Mouse (Mus musculus) lung, embryonic 15.5 days (tissue): ENCODE results near the gene Arl6ip4. TPM values are rescaled to one million over a fixed set of nuclear protein-coding genes. Genes with fewer than 3 reads are reported as not detected.
A peak's percentile ranks its signal among the peaks of the same experiment; 100 is the strongest.

Source experiments
- ATAC-seq: fragments of 200-750 bp; cut with Nextera tagmentation; 2 replicates; pipeline ENCODE4 v1.8.0; 2017; ENCODE audit warnings: moderate number of reproducible peaks, borderline replicate concordance; ENCODE audit not compliant: low FRiP score, low TSS enrichment; ENCODE audit errors: extremely low read depth
- H3K27ac ChIP-seq: fragments of 300-500 bp; sonication (generic); 2 replicates; pipeline ENCODE4 v1.5.1; 2015; ENCODE audit warnings: moderate library complexity, mild to moderate bottlenecking, inconsistent platforms
- H3K27me3 ChIP-seq: fragments of 300-500 bp; sonication (generic); 2 replicates; pipeline ENCODE4 v1.6.1; 2015; ENCODE audit warnings: inconsistent platforms
- H3K36me3 ChIP-seq: fragments of 300-500 bp; sonication (generic); 2 replicates; pipeline ENCODE4 v1.6.1; 2015; ENCODE audit warnings: inconsistent platforms
- H3K4me1 ChIP-seq: fragments of 300-500 bp; sonication (generic); 2 replicates; pipeline ENCODE4 v1.6.1; 2015; ENCODE audit warnings: inconsistent platforms
- H3K4me2 ChIP-seq: fragments of 300-500 bp; sonication (generic); 2 replicates; pipeline ENCODE4 v1.6.1; 2015; ENCODE audit warnings: inconsistent platforms, mild to moderate bottlenecking, moderate library complexity
- H3K4me3 ChIP-seq: fragments of 300-500 bp; sonication (generic); 2 replicates; pipeline ENCODE4 v1.5.1; 2015; ENCODE audit warnings: mild to moderate bottlenecking, inconsistent platforms
- H3K9ac ChIP-seq: fragments of 300-500 bp; sonication (generic); 2 replicates; pipeline ENCODE4 v1.6.1; 2015; ENCODE audit warnings: inconsistent platforms
- H3K9me3 ChIP-seq: fragments of 300-500 bp; sonication (generic); 2 replicates; pipeline ENCODE4 v1.6.1; 2016; ENCODE audit warnings: inconsistent platforms
- WGBS: fragments of 180-500 bp; shearing (Covaris S2); methylation state at CpG from one replicate; pipeline ENCODE4 v1.1.7; 2015; 5-methylcytosine and 5-hydroxymethylcytosine counted together
- polyA plus RNA-seq: library from polyadenylated mRNA; unstranded; fragments of >200 nt; fragmentation: Nextera tagmentation; extraction: Ambion mirVana; gene quantifications from 2 replicates; pipeline ENCODE4 v1.2.1, GENCODE M21; 2015

Gene Arl6ip4
- polyA plus RNA-seq, 1 experiment from 2014 or later, result 107 TPM

DNA sequence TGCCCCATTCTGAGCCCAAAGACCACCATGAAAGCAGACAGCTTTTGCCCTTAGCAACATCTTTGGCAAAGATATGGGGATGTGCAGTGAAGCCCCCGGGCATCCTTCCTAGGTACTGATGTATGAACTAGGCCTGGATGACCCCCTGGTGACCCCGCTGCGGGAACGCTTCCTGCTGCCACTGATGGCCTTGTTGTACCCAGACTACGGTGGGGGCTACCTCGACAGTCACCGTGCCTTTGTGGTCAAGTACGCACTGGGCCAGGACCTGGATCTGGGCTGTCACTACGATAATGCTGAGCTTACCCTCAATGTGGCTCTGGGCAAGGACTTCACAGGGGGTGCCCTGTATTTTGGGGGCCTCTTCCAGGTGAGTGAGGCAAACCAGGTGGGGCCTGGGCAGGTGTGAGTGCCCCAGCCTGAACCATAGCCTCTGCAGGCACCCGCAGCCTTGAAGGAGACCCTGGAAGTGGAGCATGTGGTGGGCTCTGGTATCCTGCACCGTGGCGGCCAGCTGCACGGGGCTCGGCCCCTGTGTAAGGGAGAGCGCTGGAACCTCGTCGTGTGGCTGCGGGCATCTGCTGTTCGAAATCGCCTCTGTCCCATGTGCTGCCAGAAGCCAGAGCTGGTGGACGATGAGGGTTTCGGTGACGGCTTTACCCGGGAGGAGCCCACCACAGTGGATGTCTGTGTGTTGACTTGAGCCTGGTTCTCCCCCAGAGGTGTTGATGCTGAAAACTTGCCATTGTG, 1.4 kb upstream of the Arl6ip4 start:
- ATAC-seq, result no peak

DNA sequence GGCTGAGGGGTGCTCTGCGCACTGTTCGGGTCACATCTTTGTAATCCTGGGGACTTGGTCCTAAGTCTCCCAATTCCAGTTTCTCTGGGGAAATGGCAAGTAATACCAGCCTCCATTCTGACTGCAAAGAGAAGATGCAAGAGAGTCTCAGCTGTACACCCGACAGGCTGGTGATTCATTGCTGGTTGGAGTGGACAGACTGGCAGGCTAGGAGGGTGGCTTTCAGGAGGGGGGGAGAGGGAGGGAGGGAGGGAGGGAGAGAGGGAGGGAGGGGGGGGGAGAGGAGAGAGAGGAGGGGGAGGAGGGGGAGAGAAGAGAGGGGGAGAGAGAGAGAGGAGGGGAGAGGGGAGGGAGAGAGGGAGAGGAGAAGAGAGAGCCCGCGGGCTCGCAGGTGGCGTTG, 358 bp upstream of the Arl6ip4 start:
- WGBS, result 20% methylated on average over 7 of the region's 7 CpGs
- peaks cover 30% of the 10 kb centered on the region for H3K36me3 ChIP-seq
- H3K27ac ChIP-seq, result peak overlapping the region; percentile 89
- H3K9ac ChIP-seq, result peak overlapping the region; percentile 98
- no peak for ATAC-seq
- H3K27me3 ChIP-seq, result no peaks in the 10 kb centered on the region
- peak overlapping the region; percentile 99 for H3K4me3 ChIP-seq
- H3K4me2 ChIP-seq, result peak overlapping the region; percentile 93
- no peaks in the 10 kb centered on the region for H3K9me3 ChIP-seq
- H3K4me1 ChIP-seq, result peaks cover 35% of the 10 kb centered on the region

More for the DNA sequence above, 1.4 kb upstream of the Arl6ip4 start:
- no peaks in the 10 kb centered on the region for H3K27me3 ChIP-seq
- no peak overlapping the region for H3K4me2 ChIP-seq
- no peaks in the 10 kb centered on the region for H3K9me3 ChIP-seq
- H3K4me1 ChIP-seq, result peaks cover 35% of the 10 kb centered on the region
- H3K4me3 ChIP-seq, result no peak overlapping the region
- peaks cover 19% of the 10 kb centered on the region for H3K36me3 ChIP-seq
- no peak overlapping the region for H3K27ac ChIP-seq
- WGBS, result 88% methylated on average over 24 of the region's 24 CpGs
- H3K9ac ChIP-seq, result no peak overlapping the region

DNA sequence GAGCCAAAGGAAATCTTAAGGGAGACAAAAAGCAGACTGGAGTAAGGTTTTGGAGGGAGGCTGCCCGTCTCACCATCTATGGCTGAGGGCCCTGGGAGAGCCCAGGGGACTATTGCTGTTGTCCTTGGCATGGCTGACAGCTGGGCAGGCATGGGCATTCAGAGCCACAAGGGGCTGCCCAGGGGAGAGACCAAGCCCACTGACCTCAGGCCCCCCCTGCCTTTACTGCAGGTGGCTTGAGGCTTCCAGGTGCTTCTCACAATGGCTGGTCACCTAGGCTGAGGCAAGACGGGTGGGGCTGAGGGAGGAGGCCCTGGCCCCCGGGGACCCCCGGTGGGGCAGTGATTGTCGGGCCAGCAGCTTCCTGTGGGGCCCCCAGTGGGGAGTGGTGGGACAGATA, 3.3 kb downstream of the Arl6ip4 start:
- peaks cover 16% of the 10 kb centered on the region for H3K4me1 ChIP-seq
- 62% methylated on average over 5 of the region's 5 CpGs for WGBS
- no peaks in the 10 kb centered on the region for H3K27me3 ChIP-seq
- H3K4me2 ChIP-seq, result no peak overlapping the region
- ATAC-seq, result no peak
- H3K4me3 ChIP-seq, result no peak overlapping the region
- no peak overlapping the region for H3K27ac ChIP-seq
- peaks cover 47% of the 10 kb centered on the region for H3K36me3 ChIP-seq
- no peaks in the 10 kb centered on the region for H3K9me3 ChIP-seq
- H3K9ac ChIP-seq, result no peak overlapping the region

DNA sequence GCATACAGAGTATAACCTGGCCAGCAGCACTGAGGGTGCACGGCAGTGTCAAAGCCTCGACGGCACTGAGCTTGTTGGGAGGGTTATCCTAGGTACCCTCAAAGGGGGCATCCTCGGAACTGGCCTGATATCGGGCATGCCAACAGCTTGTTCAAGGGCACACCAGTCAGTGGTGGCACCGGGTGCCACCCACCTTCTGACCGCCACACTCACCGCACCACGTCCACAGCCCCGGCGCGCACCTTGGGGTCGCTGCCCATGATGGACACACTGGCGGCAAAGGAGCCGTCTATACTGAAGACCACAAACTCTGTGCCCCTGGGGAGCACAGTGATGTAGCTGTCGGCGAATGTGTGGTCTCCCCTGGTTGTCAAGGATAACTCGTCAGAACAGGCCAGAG, 6.5 kb downstream of the Arl6ip4 start:
- Histone ChIP-seq H3K4me1 (peaks cover 5% of the 10 kb centered on the region), H3K27me3 (no peaks in the 10 kb centered on the region), H3K36me3 (peaks cover 51% of the 10 kb centered on the region), H3K9me3 (no peaks in the 10 kb centered on the region), H3K9ac (no peak overlapping the region), H3K27ac (no peak overlapping the region), H3K4me3 (no peak overlapping the region), H3K4me2 (no peak overlapping the region)
- WGBS, result 89% methylated on average over 18 of the region's 18 CpGs
- no peak for ATAC-seq

DNA sequence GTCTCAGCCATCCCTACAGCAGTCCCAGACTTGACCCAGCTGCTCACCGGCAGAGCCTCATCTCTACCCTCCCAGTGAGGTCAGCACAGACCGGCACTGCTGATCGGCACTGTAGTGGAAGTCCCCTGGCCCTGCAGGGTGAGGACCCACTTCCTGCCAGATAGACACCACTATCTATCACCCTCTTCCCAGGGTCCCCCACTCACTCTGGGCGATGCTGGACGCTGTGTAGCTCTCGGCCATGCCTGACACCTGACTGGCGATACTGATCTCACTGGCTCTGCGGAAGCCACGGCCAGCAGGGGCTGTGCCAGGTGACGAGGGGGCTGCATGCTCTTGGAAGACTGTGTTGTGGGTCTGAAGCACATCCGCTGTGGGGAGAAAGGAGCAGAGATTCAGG, 9.2 kb downstream of the Arl6ip4 start:
- Histone ChIP-seq H3K9me3 (no peaks in the 10 kb centered on the region), H3K9ac (no peak overlapping the region), H3K27ac (no peak overlapping the region), H3K4me2 (no peak overlapping the region), H3K27me3 (no peaks in the 10 kb centered on the region), H3K36me3 (peaks cover 45% of the 10 kb centered on the region), H3K4me3 (no peak overlapping the region), H3K4me1 (no peaks in the 10 kb centered on the region)
- no peak for ATAC-seq
- 84% methylated on average over 11 of the region's 11 CpGs for WGBS

DNA sequence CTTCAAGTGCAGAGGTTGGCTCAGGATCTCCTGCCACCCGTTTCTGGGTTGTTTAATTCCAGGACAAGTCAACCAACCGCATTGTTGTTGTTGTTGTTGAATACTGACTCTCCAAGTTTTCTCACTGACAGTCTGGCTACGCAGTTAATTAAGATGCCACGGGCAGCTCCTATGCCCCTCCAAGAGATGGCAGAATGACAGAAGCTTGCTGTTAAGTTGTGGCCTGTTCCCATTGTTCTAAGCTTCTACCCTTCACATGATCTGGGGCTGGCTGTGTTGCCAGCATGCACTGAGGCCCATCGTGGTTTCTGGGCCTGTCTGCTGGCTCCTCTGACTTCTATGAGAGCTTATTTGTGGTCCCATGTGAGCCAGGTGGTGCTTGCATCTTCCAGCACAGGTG, 18.4 kb downstream of the Arl6ip4 start:
- Histone ChIP-seq H3K9ac (no peak overlapping the region), H3K9me3 (no peaks in the 10 kb centered on the region), H3K27me3 (no peaks in the 10 kb centered on the region), H3K4me2 (no peak overlapping the region), H3K4me3 (no peak overlapping the region), H3K36me3 (peaks cover 26% of the 10 kb centered on the region; the same call in 1 of the 2 replicates), H3K4me1 (peaks cover 7% of the 10 kb centered on the region; the same call in 1 of the 2 replicates), H3K27ac (no peak overlapping the region)
- 88% methylated on average over 5 of the region's 5 CpGs for WGBS
- no peak for ATAC-seq

DNA sequence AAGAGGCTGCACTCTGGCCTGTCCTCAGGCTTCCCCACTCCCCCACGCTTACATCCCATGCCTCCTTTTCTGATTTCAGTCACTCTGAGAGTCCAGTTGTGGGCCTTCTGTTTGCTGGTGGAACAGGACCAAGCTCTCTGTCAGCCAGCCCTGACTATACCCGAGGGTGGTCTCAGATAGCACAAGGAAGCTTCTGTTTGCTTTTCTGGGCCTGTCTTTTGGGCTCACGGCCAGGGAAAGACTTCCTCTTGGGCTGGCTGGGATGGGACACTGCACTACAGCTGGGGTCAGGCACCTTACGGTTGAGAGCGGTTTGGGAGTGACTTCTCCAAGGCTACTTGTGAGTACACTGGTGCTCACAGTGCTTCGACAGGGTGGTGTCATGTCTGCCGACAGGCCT, 22.2 kb downstream of the Arl6ip4 start:
- Histone ChIP-seq H3K4me2 (no peak overlapping the region), H3K9ac (no peak overlapping the region), H3K27ac (no peak overlapping the region), H3K4me3 (no peak overlapping the region), H3K27me3 (no peaks in the 10 kb centered on the region), H3K4me1 (peaks cover 7% of the 10 kb centered on the region; the same call in 1 of the 2 replicates), H3K36me3 (peaks cover 21% of the 10 kb centered on the region), H3K9me3 (no peaks in the 10 kb centered on the region)
- WGBS, result 52% methylated on average over 7 of the region's 7 CpGs
- ATAC-seq, result peak; percentile 63

DNA sequence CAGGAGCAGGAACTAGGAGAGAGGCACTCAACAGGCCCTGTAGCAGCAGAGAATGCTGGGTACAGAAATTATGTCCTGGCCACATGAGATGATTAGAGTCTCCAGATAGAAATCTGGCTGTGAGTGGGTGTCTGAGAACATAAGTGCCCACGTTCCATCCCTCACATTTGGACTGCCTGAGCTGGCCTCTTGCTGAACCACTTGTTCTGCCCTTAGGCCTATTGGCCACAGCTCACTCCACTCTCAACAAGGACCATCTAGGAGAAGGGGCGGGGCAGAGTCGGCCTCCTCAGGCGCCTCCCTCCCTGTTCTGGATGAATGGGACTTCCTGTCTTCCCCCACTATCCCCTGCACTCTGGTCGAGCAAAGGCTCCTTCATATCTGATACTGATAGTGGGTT, 33.1 kb downstream of the Arl6ip4 start:
- Histone ChIP-seq H3K9me3 (no peaks in the 10 kb centered on the region), H3K27ac (peak overlapping the region; percentile 79), H3K4me3 (no peak overlapping the region), H3K36me3 (no peaks in the 10 kb centered on the region), H3K27me3 (no peaks in the 10 kb centered on the region), H3K9ac (no peak overlapping the region), H3K4me2 (peak overlapping the region; percentile 6; the same call in 1 of the 2 replicates), H3K4me1 (peaks cover 26% of the 10 kb centered on the region)
- 38% methylated on average over 5 of the region's 5 CpGs for WGBS
- ATAC-seq, result peak; percentile 57; the same call in 1 of the 2 replicates

DNA sequence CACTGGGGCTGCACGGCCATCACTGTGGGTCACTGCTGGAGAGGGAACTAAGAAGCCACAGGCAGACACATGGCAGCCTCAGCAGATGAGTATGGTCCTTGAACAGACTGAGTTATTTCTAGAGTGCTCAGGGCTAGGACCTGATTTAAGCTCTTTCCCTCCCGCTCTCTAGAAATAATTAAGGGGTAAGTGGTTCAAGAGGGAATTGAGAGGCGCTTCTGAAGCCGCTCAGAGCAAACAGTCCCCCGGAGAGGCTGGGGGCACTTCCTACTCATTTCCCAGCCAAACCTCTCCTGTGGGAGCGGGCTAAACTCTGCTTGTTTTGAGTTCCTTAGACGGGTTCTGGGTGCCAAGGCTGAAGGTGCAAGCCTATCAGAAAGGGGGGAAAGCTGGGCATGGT, 35.0 kb downstream of the Arl6ip4 start:
- Histone ChIP-seq H3K27ac (peak overlapping the region; percentile 44), H3K4me2 (no peak overlapping the region), H3K9me3 (no peaks in the 10 kb centered on the region), H3K9ac (no peak overlapping the region), H3K4me1 (peaks cover 35% of the 10 kb centered on the region), H3K27me3 (no peaks in the 10 kb centered on the region), H3K4me3 (no peak overlapping the region), H3K36me3 (no peaks in the 10 kb centered on the region)
- ATAC-seq, result 0 out of 2 replicates have a peak, but pooled peaks have one; percentile 25
- 62% methylated on average over 7 of the region's 7 CpGs for WGBS

DNA sequence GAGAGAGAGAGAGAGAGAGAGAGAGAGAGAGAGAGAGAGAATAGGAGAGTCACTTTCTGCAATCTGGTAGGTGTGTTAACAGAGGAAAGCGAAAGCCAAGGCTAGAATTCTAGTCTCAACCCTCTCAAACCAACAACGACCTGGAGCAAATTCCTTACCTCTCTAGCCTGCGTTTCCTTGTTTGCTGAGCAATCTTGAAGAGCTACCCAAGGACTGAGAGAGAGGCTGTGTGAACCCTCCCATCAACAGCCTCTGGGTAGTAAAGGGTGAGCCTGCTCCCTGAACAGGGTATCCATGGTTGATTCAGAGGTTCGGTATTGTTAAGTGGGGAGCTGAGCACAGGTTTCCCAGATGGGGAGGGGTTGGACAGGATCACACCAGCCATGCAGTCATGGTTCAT, 36.8 kb downstream of the Arl6ip4 start:
- H3K9me3 ChIP-seq, result no peaks in the 10 kb centered on the region
- H3K27ac ChIP-seq, result peak overlapping the region; percentile 80
- WGBS, result 64% methylated on average over 4 of the region's 4 CpGs
- H3K9ac ChIP-seq, result no peak overlapping the region
- H3K36me3 ChIP-seq, result no peaks in the 10 kb centered on the region
- H3K27me3 ChIP-seq, result no peaks in the 10 kb centered on the region
- H3K4me2 ChIP-seq, result peak overlapping the region; percentile 41; the same call in 1 of the 2 replicates
- ATAC-seq, result peak; percentile 35; the same call in 1 of the 2 replicates
- peaks cover 39% of the 10 kb centered on the region for H3K4me1 ChIP-seq
- peak overlapping the region; percentile 13; the same call in 1 of the 2 replicates for H3K4me3 ChIP-seq

DNA sequence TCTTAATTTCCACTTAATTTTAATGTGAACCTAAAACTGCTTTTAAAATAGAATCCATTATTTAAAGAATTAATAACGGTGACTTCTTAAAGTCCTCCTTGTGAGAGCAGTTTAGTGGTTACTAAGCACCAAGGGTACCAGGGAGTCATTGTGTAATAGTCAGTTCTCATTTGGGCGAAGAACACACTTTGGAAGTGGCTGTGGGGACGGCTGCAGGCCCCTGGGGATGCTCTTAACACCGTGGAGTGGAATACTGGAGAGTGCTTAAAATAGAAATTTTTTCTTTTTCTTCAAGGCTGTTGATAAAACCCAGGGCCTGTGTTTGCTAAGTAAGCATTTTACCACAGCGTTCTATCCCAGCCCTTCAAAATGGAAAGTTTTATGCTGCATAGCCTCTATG, 40.1 kb downstream of the Arl6ip4 start:
- no peaks in the 10 kb centered on the region for H3K36me3 ChIP-seq
- 48% methylated on average over 5 of the region's 5 CpGs for WGBS
- H3K4me3 ChIP-seq, result no peak overlapping the region
- H3K4me2 ChIP-seq, result no peak overlapping the region
- H3K9ac ChIP-seq, result no peak overlapping the region
- ATAC-seq, result peak; percentile 64; the same call in 1 of the 2 replicates
- H3K4me1 ChIP-seq, result peaks cover 40% of the 10 kb centered on the region
- no peaks in the 10 kb centered on the region for H3K27me3 ChIP-seq
- H3K9me3 ChIP-seq, result no peaks in the 10 kb centered on the region
- H3K27ac ChIP-seq, result no peak overlapping the region

DNA sequence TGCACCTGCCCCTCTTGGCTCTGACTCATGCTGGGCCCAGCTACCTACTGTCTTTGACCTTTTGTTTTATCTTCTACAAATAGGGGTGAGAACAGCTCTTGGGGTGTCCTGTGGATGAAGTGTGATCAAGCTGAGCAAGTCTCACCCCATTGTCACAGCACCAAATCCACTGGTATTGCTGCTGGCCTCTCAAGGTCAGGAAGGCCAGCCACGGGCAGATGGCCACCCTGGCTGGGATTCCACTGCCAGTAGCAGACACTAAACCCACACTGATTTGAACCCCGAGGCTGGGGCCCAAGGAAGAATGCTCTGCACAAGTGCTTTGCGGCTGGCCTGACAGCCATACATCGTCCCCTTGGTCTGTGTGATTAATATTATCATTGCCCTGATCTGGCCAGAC, 42.4 kb downstream of the Arl6ip4 start:
- no peak for ATAC-seq
- no peak overlapping the region for H3K9ac ChIP-seq
- WGBS, result 60% methylated on average over 4 of the region's 4 CpGs
- H3K9me3 ChIP-seq, result no peaks in the 10 kb centered on the region
- H3K4me2 ChIP-seq, result no peak overlapping the region
- no peaks in the 10 kb centered on the region for H3K36me3 ChIP-seq
- no peak overlapping the region for H3K27ac ChIP-seq
- peaks cover 44% of the 10 kb centered on the region for H3K4me1 ChIP-seq
- no peaks in the 10 kb centered on the region for H3K27me3 ChIP-seq
- H3K4me3 ChIP-seq, result no peak overlapping the region
